Mouse (Mus musculus): Measurements from ENCODE around the gene Lax1. TPM values are rescaled to one million over a fixed set of nuclear protein-coding genes. Genes with fewer than 3 reads are reported as not detected.
"Not testable (repeated sequence)": the region's sequence is repeated elsewhere in the genome, so short reads cannot be mapped to it uniquely, and the experiment has no call there.

The Lax1 gene
- polyA plus RNA-seq, 1 experiment from 2014 or later = 1.1 TPM

- TF ChIP-seq CTCF (IDR thresholded peaks at IDR 0.05; ENCODE audit: low read depth) (no peak), EP300 (IDR thresholded peaks at IDR 0.05; ENCODE audit: low read depth) (no peak)
Observed at GRCm38 (mm10) chr1:133667721-133668120, 22.2 kb downstream of the Lax1 start.

GRCm38 (mm10) chr1:133665713-133666112 lies 24.2 kb downstream of the Lax1 start:
- H3K27ac ChIP-seq (ENCODE audit: low read depth); H3K4me3 ChIP-seq (ENCODE audit: low read depth, low read length); H3K4me1 ChIP-seq (ENCODE audit: insufficient read depth); ATAC-seq; H3K9me3 ChIP-seq (ENCODE audit: low read length); H3K4me2 ChIP-seq (ENCODE audit: low read depth, low read length); H3K9ac ChIP-seq (replicated peaks); DNase-seq; H3K27me3 ChIP-seq (ENCODE audit: insufficient read depth, low read length); H3K36me3 ChIP-seq (replicated peaks; ENCODE audit: insufficient read depth, low read length): not testable (repeated sequence)
- WGBS (ENCODE audit: insufficient replicate concordance) = 74% methylated on average over 7 of the region's 8 CpGs

More at GRCm38 (mm10) chr1:133667721-133668120, 22.2 kb downstream of the Lax1 start:
- 78% methylated on average over 7 of the region's 7 CpGs for WGBS (ENCODE audit: insufficient replicate concordance)
- no peaks in the 10 kb centered on the region for H3K36me3 ChIP-seq (replicated peaks; ENCODE audit: insufficient read depth, low read length)
- no peaks in the 10 kb centered on the region for H3K27me3 ChIP-seq (ENCODE audit: insufficient read depth, low read length)
- H3K4me2 ChIP-seq (ENCODE audit: low read depth, low read length) = no peak overlapping the region
- no peak for ATAC-seq
- H3K4me3 ChIP-seq (ENCODE audit: low read depth, low read length) = no peak overlapping the region
- H3K9ac ChIP-seq (replicated peaks) = no peak overlapping the region
- H3K4me1 ChIP-seq (ENCODE audit: insufficient read depth) = peaks cover 5% of the 10 kb centered on the region
- H3K9me3 ChIP-seq (ENCODE audit: low read length) = no peaks in the 10 kb centered on the region
- H3K27ac ChIP-seq (ENCODE audit: low read depth) = no peak overlapping the region
- DNase-seq = no peak

GRCm38 (mm10) chr1:133664203-133664970 lies 25.5 kb downstream of the Lax1 start:
- Histone ChIP-seq H3K4me3 (ENCODE audit: low read depth, low read length) (peak overlapping the region; percentile 24), H3K4me1 (ENCODE audit: insufficient read depth) (peaks cover 11% of the 10 kb centered on the region), H3K27me3 (ENCODE audit: insufficient read depth, low read length) (no peaks in the 10 kb centered on the region), H3K27ac (ENCODE audit: low read depth) (peak overlapping the region; percentile 74), H3K4me2 (ENCODE audit: low read depth, low read length) (peak overlapping the region; percentile 59), H3K9me3 (ENCODE audit: low read length) (no peaks in the 10 kb centered on the region), H3K9ac (replicated peaks) (no peak overlapping the region), H3K36me3 (replicated peaks; ENCODE audit: insufficient read depth, low read length) (0 out of 2 replicates have a peak, but pooled peaks cover 7% of the 10 kb centered on the region)
- no peak for TF ChIP-seq EP300 (IDR thresholded peaks at IDR 0.05; ENCODE audit: low read depth)
- TF ChIP-seq CTCF (IDR thresholded peaks at IDR 0.05; ENCODE audit: low read depth) = no peak
- DNase-seq (no peak), ATAC-seq (no peak)
- 64% methylated on average over 11 of the region's 11 CpGs for WGBS (ENCODE audit: insufficient replicate concordance)

- no peak overlapping the region for H3K4me2 ChIP-seq (ENCODE audit: low read depth, low read length)
- H3K4me1 ChIP-seq (ENCODE audit: insufficient read depth) = peaks cover 20% of the 10 kb centered on the region
- H3K27ac ChIP-seq (ENCODE audit: low read depth) = no peak overlapping the region
- TF ChIP-seq EP300 (IDR thresholded peaks at IDR 0.05; ENCODE audit: low read depth) (no peak), CTCF (IDR thresholded peaks at IDR 0.05; ENCODE audit: low read depth) (no peak)
- ATAC-seq (no peak), DNase-seq (no peak)
- H3K4me3 ChIP-seq (ENCODE audit: low read depth, low read length) = no peak overlapping the region
- 81% methylated on average over 4 of the region's 4 CpGs for WGBS (ENCODE audit: insufficient replicate concordance)
- H3K9ac ChIP-seq (replicated peaks) = no peak overlapping the region
- peaks cover 15% of the 10 kb centered on the region; the same call in 1 of the 2 replicates for H3K36me3 ChIP-seq (replicated peaks; ENCODE audit: insufficient read depth, low read length)
- no peaks in the 10 kb centered on the region for H3K27me3 ChIP-seq (ENCODE audit: insufficient read depth, low read length)
- no peaks in the 10 kb centered on the region for H3K9me3 ChIP-seq (ENCODE audit: low read length)
Observed at GRCm38 (mm10) chr1:133663427-133663826, 26.5 kb downstream of the Lax1 start.

- Histone ChIP-seq H3K4me3 (ENCODE audit: low read depth, low read length) (no peak overlapping the region), H3K4me1 (ENCODE audit: insufficient read depth) (peaks cover 22% of the 10 kb centered on the region), H3K4me2 (ENCODE audit: low read depth, low read length) (no peak overlapping the region), H3K9ac (replicated peaks) (no peak overlapping the region), H3K27ac (ENCODE audit: low read depth) (no peak overlapping the region), H3K36me3 (replicated peaks; ENCODE audit: insufficient read depth, low read length) (peaks cover 20% of the 10 kb centered on the region; the same call in 1 of the 2 replicates), H3K27me3 (ENCODE audit: insufficient read depth, low read length) (no peaks in the 10 kb centered on the region), H3K9me3 (ENCODE audit: low read length) (no peaks in the 10 kb centered on the region)
- DNase-seq (no peak), ATAC-seq (no peak)
- TF ChIP-seq CTCF (IDR thresholded peaks at IDR 0.05; ENCODE audit: low read depth) (no peak), EP300 (IDR thresholded peaks at IDR 0.05; ENCODE audit: low read depth) (no peak)
- WGBS (ENCODE audit: insufficient replicate concordance) = 91% methylated on average over 7 of the region's 7 CpGs
Observed at GRCm38 (mm10) chr1:133662941-133663340, 27.0 kb downstream of the Lax1 start.

GRCm38 (mm10) chr1:133661203-133661933 lies 28.5 kb downstream of the Lax1 start, which contains the start of gene Gm38394:
Gene Gm38394 (minus strand): TSS chr1:133661318.
- Histone ChIP-seq H3K27me3 (ENCODE audit: insufficient read depth, low read length) (no peaks in the 10 kb centered on the region), H3K27ac (ENCODE audit: low read depth) (peak within 1 kb of the TSS; percentile 96), H3K4me1 (ENCODE audit: insufficient read depth) (peaks cover 34% of the 10 kb centered on the region), H3K9me3 (ENCODE audit: low read length) (no peaks in the 10 kb centered on the region), H3K9ac (replicated peaks) (peak within 1 kb of the TSS; percentile 92), H3K4me2 (ENCODE audit: low read depth, low read length) (peak within 1 kb of the TSS; percentile 93), H3K36me3 (replicated peaks; ENCODE audit: insufficient read depth, low read length) (peaks cover 32% of the 10 kb centered on the region), H3K4me3 (ENCODE audit: low read depth, low read length) (peak within 1 kb of the TSS; percentile 92)
- DNase-seq = peak; percentile 91
- 3% methylated on average over 26 of the region's 26 CpGs for WGBS (ENCODE audit: insufficient replicate concordance)
- peak; percentile 99 for ATAC-seq
- TF ChIP-seq CTCF (IDR thresholded peaks at IDR 0.05; ENCODE audit: low read depth) = no peak
- TF ChIP-seq EP300 (IDR thresholded peaks at IDR 0.05; ENCODE audit: low read depth) = peak; percentile 38; the same call in 1 of the 2 replicates

Data from liver, postnatal 0 days (tissue).